Mouse (Mus musculus) bone marrow macrophage, adult 2 months (primary cell): ENCODE measurements around the gene Coasy. TPM values are rescaled to one million over a fixed set of nuclear protein-coding genes. Genes with fewer than 3 reads are reported as not detected.

ENCODE experiments used
- H3K27ac ChIP-seq: 2 replicates; pipeline ENCODE4 v1.5.1; 2012; ENCODE audit warnings: low read depth, low read length; ENCODE audit not compliant: insufficient read depth
- H3K4me1 ChIP-seq: 2 replicates; pipeline ENCODE4 v1.6.1; 2012; ENCODE audit warnings: low read length; ENCODE audit not compliant: control insufficient read depth, insufficient read depth
- H3K4me3 ChIP-seq: 2 replicates; pipeline ENCODE4 v1.5.1; 2012; ENCODE audit warnings: mild to moderate bottlenecking, low read length, moderate library complexity; ENCODE audit not compliant: insufficient read depth
- CTCF ChIP-seq: IDR thresholded peaks from 2 replicates; pipeline ENCODE4 v1.5.1; 2012; ENCODE audit warnings: low read depth, mild to moderate bottlenecking, low read length, moderate library complexity
- POLR2A ChIP-seq: IDR thresholded peaks from 2 replicates; pipeline ENCODE4 v1.6.1; 2012; ENCODE audit warnings: mild to moderate bottlenecking, low read depth, low read length, borderline replicate concordance
- polyA plus RNA-seq: library from polyadenylated mRNA; stranded (reverse); fragments of >200 nt; gene quantifications from 2 replicates; pipeline ENCODE4 v1.2.4, GENCODE M21; 2012; ENCODE audit not compliant: missing spikeins, insufficient read depth, insufficient read length

The Coasy gene
- polyA plus RNA-seq, 1 experiment = 19.6 TPM

DNA sequence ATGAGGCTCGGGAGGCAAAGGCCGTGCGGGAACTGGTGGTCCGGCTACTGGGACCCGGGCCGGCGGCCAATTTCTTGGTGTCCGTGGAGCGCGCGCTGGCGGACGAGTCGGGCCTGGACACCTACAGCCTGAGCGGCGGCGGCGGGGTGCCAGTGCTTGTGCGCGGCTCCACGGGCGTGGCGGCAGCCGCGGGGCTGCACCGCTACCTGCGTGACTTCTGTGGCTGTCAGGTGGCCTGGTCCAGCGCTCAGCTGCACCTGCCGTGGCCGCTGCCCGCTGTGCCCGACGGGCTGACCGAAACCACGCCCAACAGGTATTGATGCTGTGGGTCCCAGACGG, 12.2 kb upstream of the Coasy start:
- H3K4me3 ChIP-seq = peak overlapping the region; percentile 81
- TF ChIP-seq CTCF = no peak
- 0 out of 2 replicates have a peak, but pooled peaks have one; percentile 88 for TF ChIP-seq POLR2A
- peaks cover 13% of the 10 kb centered on the region for H3K4me1 ChIP-seq
- peak overlapping the region; percentile 73 for H3K27ac ChIP-seq

DNA sequence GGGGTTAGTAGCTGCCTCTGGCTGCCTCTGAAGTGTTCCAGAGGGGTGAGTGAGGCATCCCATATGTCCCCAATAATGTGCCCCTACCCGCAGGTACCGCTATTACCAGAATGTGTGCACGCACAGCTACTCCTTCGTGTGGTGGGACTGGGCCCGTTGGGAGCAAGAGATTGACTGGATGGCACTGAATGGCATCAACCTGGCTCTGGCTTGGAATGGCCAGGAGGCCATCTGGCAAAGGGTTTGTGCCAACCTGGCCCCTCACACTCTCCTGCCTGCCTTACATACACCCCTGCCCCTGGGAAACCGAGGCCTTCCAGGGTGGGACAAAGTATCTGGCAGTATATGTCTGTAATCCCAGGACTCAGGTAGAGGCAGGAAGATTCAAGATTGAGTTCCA, 11.4 kb upstream of the Coasy start:
- Histone ChIP-seq H3K4me3 (peak overlapping the region; percentile 81), H3K27ac (0 out of 2 replicates have a peak overlapping the region, but pooled peaks have one; percentile 73), H3K4me1 (peaks cover 13% of the 10 kb centered on the region)
- no peak for TF ChIP-seq POLR2A
- TF ChIP-seq CTCF = no peak

DNA sequence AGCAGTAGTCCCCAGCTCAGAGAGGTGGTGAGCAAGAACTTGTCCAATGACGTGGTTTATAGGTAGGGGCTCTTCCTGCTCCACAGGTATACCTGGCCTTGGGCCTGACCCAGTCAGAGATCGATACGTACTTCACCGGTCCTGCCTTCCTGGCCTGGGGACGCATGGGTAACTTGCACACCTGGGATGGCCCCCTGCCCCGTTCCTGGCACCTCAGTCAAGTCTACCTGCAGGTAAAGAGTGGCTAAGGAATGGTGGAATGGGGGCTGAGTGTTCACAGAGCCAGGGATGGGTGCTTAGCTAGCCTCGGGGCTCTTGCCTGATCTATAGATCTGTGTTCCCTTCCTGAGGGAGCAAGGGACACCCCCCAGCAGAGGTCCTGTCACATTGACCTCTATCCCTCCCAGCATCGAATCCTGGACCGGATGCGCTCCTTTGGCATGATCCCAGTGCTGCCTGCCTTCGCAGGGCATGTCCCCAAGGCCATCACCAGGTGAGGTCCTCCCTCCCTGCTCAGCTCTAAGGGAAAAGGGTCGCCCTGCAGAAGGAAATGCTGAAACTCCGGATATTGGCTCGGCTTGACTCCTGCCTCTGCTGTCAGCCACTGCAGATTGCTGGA, 10.4 kb upstream of the Coasy start:
- Histone ChIP-seq H3K4me1 (peaks cover 13% of the 10 kb centered on the region), H3K27ac (no peak overlapping the region), H3K4me3 (no peak overlapping the region)
- TF ChIP-seq POLR2A (no peak), CTCF (no peak)

DNA sequence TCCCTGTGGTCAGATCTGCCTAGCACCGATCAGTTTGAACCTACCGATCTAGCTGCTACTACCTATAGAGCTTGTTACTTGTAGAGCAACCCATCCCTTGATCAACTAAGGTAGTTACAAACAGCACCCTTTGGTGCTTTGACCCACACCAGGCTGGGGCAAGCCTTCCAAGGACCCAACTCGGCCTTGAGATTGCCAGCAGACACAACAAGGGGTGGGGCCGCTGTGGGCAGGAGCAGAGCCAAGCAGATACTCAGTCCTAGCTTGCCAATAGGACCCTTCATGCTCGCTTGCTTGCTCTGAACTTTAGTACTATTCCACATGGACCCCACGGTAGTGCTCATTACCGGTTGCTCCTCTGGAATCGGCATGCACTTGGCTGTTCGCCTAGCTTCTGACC, 4.2 kb upstream of the Coasy start, which contains the start of gene Hsd17b1:
TSS of gene Hsd17b1 (plus strand) at position 291 of the 400 bp plus-strand sequence.
- Histone ChIP-seq H3K4me1 (peaks cover 7% of the 10 kb centered on the region), H3K4me3 (no peak within 1 kb of the TSS), H3K27ac (no peak within 1 kb of the TSS)
- TF ChIP-seq CTCF (no peak), POLR2A (no peak)

DNA sequence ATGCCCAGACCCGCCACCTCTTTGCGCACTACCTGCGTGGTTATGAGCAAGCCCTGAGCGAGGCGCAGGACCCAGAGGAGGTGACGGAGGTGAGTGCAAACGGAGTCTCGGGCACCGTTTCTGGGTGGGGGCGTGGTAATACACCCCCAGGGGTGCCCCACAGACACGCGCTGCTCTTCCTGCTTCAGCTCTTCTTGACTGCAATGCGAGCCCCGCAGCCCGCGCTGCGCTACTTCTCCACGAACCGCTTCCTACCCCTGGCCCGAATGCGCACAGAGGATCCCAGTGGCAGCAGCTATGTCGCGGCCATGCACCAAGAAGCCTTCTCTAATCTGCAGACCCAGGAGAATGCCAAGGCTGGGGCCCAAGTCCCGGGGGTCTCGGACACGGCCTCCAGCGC, 2.6 kb upstream of the Coasy start:
- Histone ChIP-seq H3K4me1 (peaks cover 15% of the 10 kb centered on the region), H3K27ac (no peak overlapping the region), H3K4me3 (no peak overlapping the region)
- TF ChIP-seq CTCF (no peak), POLR2A (no peak)

DNA sequence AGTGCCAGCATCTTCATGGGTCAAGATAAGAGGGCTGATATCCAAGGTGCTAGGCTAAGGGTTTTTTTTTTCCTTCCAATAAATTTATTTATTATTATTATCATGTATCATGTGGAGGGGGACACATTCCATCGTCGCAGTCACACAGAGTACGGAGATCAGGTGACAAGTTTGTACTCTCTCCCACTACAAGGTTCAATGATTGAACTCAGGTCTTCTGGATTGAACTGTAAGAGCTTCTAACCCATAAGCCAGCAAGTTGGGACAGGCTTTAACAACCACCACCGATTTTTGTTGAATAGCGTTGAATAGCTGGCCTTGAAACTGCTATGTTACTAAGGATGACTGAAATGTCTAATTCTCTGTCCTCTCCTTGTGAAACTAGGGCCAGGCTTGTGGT, 1.9 kb upstream of the Coasy start:
- Histone ChIP-seq H3K4me1 (peaks cover 15% of the 10 kb centered on the region), H3K4me3 (no peak overlapping the region), H3K27ac (no peak overlapping the region)
- TF ChIP-seq CTCF = no peak
- TF ChIP-seq POLR2A = no peak

DNA sequence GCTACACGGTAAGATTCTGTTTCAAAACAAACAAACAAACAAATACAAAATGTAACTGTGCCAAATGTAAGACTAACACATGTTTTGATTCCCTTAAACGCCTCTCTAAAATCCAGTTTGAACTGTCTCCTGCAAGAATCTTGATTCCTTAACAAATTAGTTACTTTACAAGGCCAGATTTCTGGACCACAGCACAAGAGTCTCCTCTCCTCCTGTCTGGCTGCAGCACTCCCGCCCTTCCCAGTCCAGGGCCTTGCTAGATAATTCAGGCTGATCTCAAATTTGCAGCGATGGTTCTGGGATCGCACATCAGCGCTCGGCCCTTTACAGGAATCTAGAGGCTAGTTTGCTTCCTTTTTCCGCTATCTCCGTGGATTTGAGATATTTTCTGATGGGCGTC, 706 bp upstream of the Coasy start:
- Histone ChIP-seq H3K27ac (peak overlapping the region; percentile 82), H3K4me1 (peaks cover 27% of the 10 kb centered on the region), H3K4me3 (peak overlapping the region; percentile 82)
- TF ChIP-seq POLR2A = no peak
- no peak for TF ChIP-seq CTCF

DNA sequence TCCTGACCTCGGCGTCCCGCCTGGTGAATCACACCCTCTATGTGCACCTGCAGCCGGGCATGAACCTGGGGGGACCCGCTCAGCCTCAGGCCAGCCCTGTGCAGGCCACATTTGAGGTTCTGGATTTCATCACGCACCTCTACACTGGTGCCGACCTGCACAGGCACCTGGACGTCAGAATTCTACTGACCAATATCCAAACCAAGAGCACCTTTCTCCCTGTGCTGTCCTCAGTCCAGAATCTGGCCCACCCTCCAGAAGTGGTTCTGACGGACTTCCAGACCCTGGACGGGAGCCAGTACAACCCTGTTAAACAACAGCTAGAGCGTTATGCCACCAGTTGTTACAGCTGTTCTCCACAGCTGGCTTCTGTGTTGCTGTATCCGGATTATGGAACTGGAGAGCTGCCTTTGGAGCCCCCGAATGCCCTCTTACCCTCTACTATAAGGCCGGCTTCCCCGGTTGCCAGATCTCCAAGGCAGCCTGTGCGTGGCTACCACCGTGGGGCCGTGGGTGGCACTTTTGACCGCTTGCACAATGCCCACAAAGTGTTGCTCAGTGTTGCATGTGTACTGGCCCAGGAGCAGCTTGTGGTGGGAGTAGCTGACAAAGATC, 825 bp downstream of the Coasy start:
- Histone ChIP-seq H3K27ac (peak overlapping the region; percentile 89), H3K4me3 (peak overlapping the region; percentile 79), H3K4me1 (peaks cover 32% of the 10 kb centered on the region)
- no peak for TF ChIP-seq CTCF
- no peak for TF ChIP-seq POLR2A

DNA sequence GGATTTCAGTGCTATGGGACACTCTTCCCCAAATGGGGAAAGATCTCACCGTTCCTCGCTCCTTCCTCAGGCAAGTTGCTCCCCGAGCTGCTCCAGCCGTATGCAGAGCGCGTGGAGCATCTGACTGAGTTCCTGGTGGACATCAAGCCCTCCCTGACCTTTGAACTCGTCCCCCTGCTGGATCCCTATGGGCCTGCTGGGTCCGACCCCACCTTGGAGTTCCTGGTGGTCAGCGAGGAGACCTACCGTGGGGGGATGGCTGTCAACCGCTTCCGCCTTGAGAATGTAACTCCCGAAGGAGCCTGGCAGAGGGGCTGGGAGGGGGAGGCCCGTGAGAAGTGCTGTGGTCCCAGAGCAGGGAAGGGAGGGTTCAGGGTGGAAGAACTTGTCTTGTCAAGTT, 1.9 kb downstream of the Coasy start:
- Histone ChIP-seq H3K4me3 (no peak overlapping the region), H3K4me1 (peaks cover 33% of the 10 kb centered on the region), H3K27ac (no peak overlapping the region)
- TF ChIP-seq POLR2A = no peak
- no peak for TF ChIP-seq CTCF

DNA sequence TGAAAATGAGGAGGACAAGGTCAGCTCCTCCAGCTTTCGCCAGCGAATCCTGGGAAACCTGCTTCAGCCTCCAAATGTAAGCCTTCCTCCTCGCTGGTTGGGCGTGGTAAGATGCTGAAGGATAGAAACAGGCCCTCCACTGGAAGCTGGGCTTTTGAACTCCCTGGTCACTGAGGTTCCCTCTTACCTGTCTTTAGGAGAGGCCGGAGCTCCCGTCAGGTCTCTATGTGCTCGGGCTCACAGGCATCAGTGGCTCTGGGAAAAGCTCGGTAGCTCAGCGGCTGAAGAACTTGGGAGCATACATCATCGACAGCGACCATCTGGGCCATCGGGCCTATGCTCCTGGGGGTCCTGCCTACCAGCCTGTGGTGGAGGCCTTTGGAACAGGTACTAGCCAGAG, 2.4 kb downstream of the Coasy start:
- H3K4me3 ChIP-seq = no peak overlapping the region
- H3K4me1 ChIP-seq = peaks cover 33% of the 10 kb centered on the region
- no peak overlapping the region for H3K27ac ChIP-seq
- no peak for TF ChIP-seq CTCF
